Mouse (Mus musculus): Measurements from ENCODE around the gene Podn. TPM values are rescaled to one million over a fixed set of nuclear protein-coding genes. Genes with fewer than 3 reads are reported as not detected.
A peak's percentile ranks its signal among the peaks of the same experiment; 100 is the strongest.
"Not testable (repeated sequence)": the region's sequence is repeated elsewhere in the genome, so short reads cannot be mapped to it uniquely, and the experiment has no call there.

The Podn gene
- total and polyA plus RNA-seq, 3 experiments = 0.04 TPM; not detected in 2

- H3K9me3 ChIP-seq (replicated peaks; ENCODE audit: insufficient read depth, low read length) = no peaks in the 10 kb centered on the region
- H3K27me3 ChIP-seq (ENCODE audit: control insufficient read depth in 1 of 2, insufficient read depth in 2 of 2, low read length in 2 of 2) = no peaks in the 10 kb centered on the region
- H3K36me3 ChIP-seq (ENCODE audit: control insufficient read depth in 1 of 2, insufficient read depth in 2 of 2, low read length in 2 of 2) = no peaks in the 10 kb centered on the region
- no peak for DNase-seq (ENCODE audit: low read depth, low spot score)
- H3K9ac ChIP-seq (ENCODE audit: control insufficient read depth, low read depth, low read length, poor library complexity, severe bottlenecking) = no peak overlapping the region
- no peak overlapping the region for H3K27ac ChIP-seq (ENCODE audit: control insufficient read depth, low read depth, low read length)
- no peaks in the 10 kb centered on the region for H3K79me2 ChIP-seq (ENCODE audit: control insufficient read depth, insufficient read depth, low read length, poor library complexity)
- no peak for TF ChIP-seq CTCF (IDR thresholded peaks at IDR 0.05 in 2 of 3, conservative IDR thresholded peaks at IDR 0.05 in 1 of 3; ENCODE audit: control insufficient read depth in 1 of 3, insufficient read depth in 1 of 3, low read depth in 2 of 3, low read length in 3 of 3, poor library complexity in 1 of 3, severe bottlenecking in 1 of 3)
- no peak for TF ChIP-seq MAFK (IDR thresholded peaks at IDR 0.05; ENCODE audit: borderline replicate concordance, low read depth, low read length)
- no peak for TF ChIP-seq CHD1 (IDR thresholded peaks at IDR 0.05; ENCODE audit: low read depth, low read length)
- no peak for TF ChIP-seq BHLHE40 (IDR thresholded peaks at IDR 0.05; ENCODE audit: borderline replicate concordance, low read depth, low read length)
- TF ChIP-seq USF2 (IDR thresholded peaks at IDR 0.05; ENCODE audit: borderline replicate concordance in 1 of 2, insufficient read depth in 1 of 2, low read depth in 1 of 2, low read length in 2 of 2) = no peak
- no peak for TF ChIP-seq JUND (IDR thresholded peaks at IDR 0.05; ENCODE audit: low read depth, low read length)
- TF ChIP-seq POLR2AphosphoS2 (IDR thresholded peaks at IDR 0.05; ENCODE audit: low read length) = no peak
- TF ChIP-seq TAL1 (IDR thresholded peaks at IDR 0.05; ENCODE audit: low read length) = no peak
- no peak for TF ChIP-seq ETS1 (IDR thresholded peaks at IDR 0.05; ENCODE audit: low read depth, low read length)
- no peak for TF ChIP-seq EP300 (IDR thresholded peaks at IDR 0.05; ENCODE audit: low read depth in 1 of 2, low read length in 2 of 2)
- no peak for TF ChIP-seq ZKSCAN1 (IDR thresholded peaks at IDR 0.05; ENCODE audit: low read depth, low read length)
- TF ChIP-seq RCOR1 (IDR thresholded peaks at IDR 0.05; ENCODE audit: low read depth, low read length) = no peak
- TF ChIP-seq UBTF (IDR thresholded peaks at IDR 0.05; ENCODE audit: borderline replicate concordance, insufficient read depth, low read depth, low read length) = no peak
- TF ChIP-seq POLR2AphosphoS5 (IDR thresholded peaks at IDR 0.05; ENCODE audit: borderline replicate concordance, low read depth, low read length) = no peak
- H3K4me3 ChIP-seq (ENCODE audit: control insufficient read depth in 1 of 2, insufficient read depth in 1 of 2, low read depth in 2 of 2, low read length in 2 of 2) = no peak overlapping the region
- H3K4me1 ChIP-seq (ENCODE audit: control insufficient read depth in 1 of 2, insufficient read depth in 2 of 2, low read length in 2 of 2) = no peaks in the 10 kb centered on the region
These were observed 47.5 kb upstream of the Podn start for GRCm38 (mm10) chr4:108143778-108144177.

GRCm38 (mm10) chr4:108143178-108143577 is 46.9 kb upstream of the Podn start:
- TF ChIP-seq CTCF (IDR thresholded peaks at IDR 0.05 in 2 of 3, conservative IDR thresholded peaks at IDR 0.05 in 1 of 3; ENCODE audit: control insufficient read depth in 1 of 3, insufficient read depth in 1 of 3, low read depth in 2 of 3, low read length in 3 of 3, poor library complexity in 1 of 3, severe bottlenecking in 1 of 3) = peak in 1 of 3 experiments; percentile 14; a peak in 1 of 6 replicates
- TF ChIP-seq SMC3 (IDR thresholded peaks at IDR 0.05; ENCODE audit: low read depth, low read length) = 0 out of 2 replicates have a peak, but pooled peaks have one; percentile 7
- peak; percentile 18 for TF ChIP-seq RAD21 (IDR thresholded peaks at IDR 0.05; ENCODE audit: low read depth, low read length)
- H3K9me3 ChIP-seq (replicated peaks; ENCODE audit: insufficient read depth, low read length); H3K79me2 ChIP-seq (ENCODE audit: control insufficient read depth, insufficient read depth, low read length, poor library complexity); H3K4me1 ChIP-seq (ENCODE audit: control insufficient read depth in 1 of 2, insufficient read depth in 2 of 2, low read length in 2 of 2); H3K27ac ChIP-seq (ENCODE audit: control insufficient read depth, low read depth, low read length); H3K9ac ChIP-seq (ENCODE audit: control insufficient read depth, low read depth, low read length, poor library complexity, severe bottlenecking); H3K36me3 ChIP-seq (ENCODE audit: control insufficient read depth in 1 of 2, insufficient read depth in 2 of 2, low read length in 2 of 2); H3K4me3 ChIP-seq (ENCODE audit: control insufficient read depth in 1 of 2, insufficient read depth in 1 of 2, low read depth in 2 of 2, low read length in 2 of 2); H3K27me3 ChIP-seq (ENCODE audit: control insufficient read depth in 1 of 2, insufficient read depth in 2 of 2, low read length in 2 of 2): not testable (repeated sequence)
- DNase-seq (ENCODE audit: low read depth, low spot score) = peak; percentile 17

Measured in MEL (cell line).